Mouse (Mus musculus): Measurements from ENCODE around the gene AC124108.1. TPM values are rescaled to one million over a fixed set of nuclear protein-coding genes. Genes with fewer than 3 reads are reported as not detected.
A peak's percentile ranks its signal among the peaks of the same experiment; 100 is the strongest.

AC124108.1 gene
- polyA plus RNA-seq, 1 experiment from 2014 or later: 0.35 TPM

- Histone ChIP-seq H3K9ac (ENCODE audit: low read length) (no peak overlapping the region), H3K27ac (ENCODE audit: low read length) (no peak overlapping the region), H3K9me3 (replicated peaks; ENCODE audit: control insufficient read depth, low read length) (no peaks in the 10 kb centered on the region), H3K36me3 (ENCODE audit: control insufficient read depth, insufficient read depth, low read length) (no peaks in the 10 kb centered on the region), H3K4me2 (ENCODE audit: low read depth, low read length) (no peak overlapping the region), H3K4me3 (replicated peaks; ENCODE audit: low read length) (no peak overlapping the region), H3K4me1 (ENCODE audit: control insufficient read depth, insufficient read depth, low read length) (no peaks in the 10 kb centered on the region), H3K27me3 (ENCODE audit: control insufficient read depth, insufficient read depth, low read length) (peaks cover 63% of the 10 kb centered on the region)
- no peak for ATAC-seq (ENCODE audit: insufficient read depth, low FRiP score)
- WGBS: 27% methylated on average over 9 of the region's 9 CpGs
Observed at GRCm38 (mm10) chr1:132188442-132189066, 2.7 kb upstream of the AC124108.1 start.

GRCm38 (mm10) chr1:132189231-132189630, 2.0 kb upstream of the AC124108.1 start:
- ATAC-seq (ENCODE audit: insufficient read depth, low FRiP score): no peak
- no peak overlapping the region for H3K27ac ChIP-seq (ENCODE audit: low read length)
- H3K9ac ChIP-seq (ENCODE audit: low read length): no peak overlapping the region
- no peaks in the 10 kb centered on the region for H3K9me3 ChIP-seq (replicated peaks; ENCODE audit: control insufficient read depth, low read length)
- no peaks in the 10 kb centered on the region for H3K36me3 ChIP-seq (ENCODE audit: control insufficient read depth, insufficient read depth, low read length)
- H3K4me3 ChIP-seq (replicated peaks; ENCODE audit: low read length): no peak overlapping the region
- WGBS: 44% methylated on average over 4 of the region's 4 CpGs
- H3K4me1 ChIP-seq (ENCODE audit: control insufficient read depth, insufficient read depth, low read length): no peaks in the 10 kb centered on the region
- H3K4me2 ChIP-seq (ENCODE audit: low read depth, low read length): no peak overlapping the region
- H3K27me3 ChIP-seq (ENCODE audit: control insufficient read depth, insufficient read depth, low read length): peaks cover 69% of the 10 kb centered on the region

- Histone ChIP-seq H3K27ac (ENCODE audit: low read length) (no peak overlapping the region), H3K4me1 (ENCODE audit: control insufficient read depth, insufficient read depth, low read length) (no peaks in the 10 kb centered on the region; the same call in none of the 2 replicates), H3K4me3 (replicated peaks; ENCODE audit: low read length) (peak overlapping the region; percentile 60), H3K36me3 (ENCODE audit: control insufficient read depth, insufficient read depth, low read length) (no peaks in the 10 kb centered on the region), H3K9me3 (replicated peaks; ENCODE audit: control insufficient read depth, low read length) (no peaks in the 10 kb centered on the region), H3K9ac (ENCODE audit: low read length) (peak overlapping the region; percentile 55), H3K27me3 (ENCODE audit: control insufficient read depth, insufficient read depth, low read length) (peaks cover 70% of the 10 kb centered on the region), H3K4me2 (ENCODE audit: low read depth, low read length) (peak overlapping the region; percentile 87)
- peak; percentile 51; the same call in 1 of the 2 replicates for ATAC-seq (ENCODE audit: insufficient read depth, low FRiP score)
- under 1% methylated on average over 44 of the region's 50 CpGs for WGBS
Observed at GRCm38 (mm10) chr1:132190040-132190513, 1.2 kb upstream of the AC124108.1 start.

GRCm38 (mm10) chr1:132190621-132191092, 600 bp upstream of the AC124108.1 start:
- no peak for ATAC-seq (ENCODE audit: insufficient read depth, low FRiP score)

GRCm38 (mm10) chr1:132191786-132192680, 776 bp downstream of the AC124108.1 start:
- Histone ChIP-seq H3K36me3 (ENCODE audit: control insufficient read depth, insufficient read depth, low read length) (no peaks in the 10 kb centered on the region), H3K4me2 (ENCODE audit: low read depth, low read length) (peak overlapping the region; percentile 87), H3K9ac (ENCODE audit: low read length) (no peak overlapping the region), H3K9me3 (replicated peaks; ENCODE audit: control insufficient read depth, low read length) (no peaks in the 10 kb centered on the region), H3K4me3 (replicated peaks; ENCODE audit: low read length) (peak overlapping the region; percentile 60), H3K4me1 (ENCODE audit: control insufficient read depth, insufficient read depth, low read length) (peaks cover 14% of the 10 kb centered on the region), H3K27ac (ENCODE audit: low read length) (no peak overlapping the region), H3K27me3 (ENCODE audit: control insufficient read depth, insufficient read depth, low read length) (peaks cover 63% of the 10 kb centered on the region)
- 14% methylated on average over 16 of the region's 16 CpGs for WGBS
- no peak for ATAC-seq (ENCODE audit: insufficient read depth, low FRiP score)

More at GRCm38 (mm10) chr1:132190621-132191092, 600 bp upstream of the AC124108.1 start:
- Histone ChIP-seq H3K9me3 (replicated peaks; ENCODE audit: control insufficient read depth, low read length) (no peaks in the 10 kb centered on the region), H3K36me3 (ENCODE audit: control insufficient read depth, insufficient read depth, low read length) (no peaks in the 10 kb centered on the region), H3K27ac (ENCODE audit: low read length) (no peak overlapping the region), H3K4me3 (replicated peaks; ENCODE audit: low read length) (peak overlapping the region; percentile 60), H3K27me3 (ENCODE audit: control insufficient read depth, insufficient read depth, low read length) (peaks cover 70% of the 10 kb centered on the region), H3K9ac (ENCODE audit: low read length) (peak overlapping the region; percentile 55), H3K4me1 (ENCODE audit: control insufficient read depth, insufficient read depth, low read length) (peaks cover 5% of the 10 kb centered on the region), H3K4me2 (ENCODE audit: low read depth, low read length) (peak overlapping the region; percentile 87)
- WGBS: under 1% methylated on average over 62 of the region's 62 CpGs

- H3K4me1 ChIP-seq (ENCODE audit: control insufficient read depth, insufficient read depth, low read length): peaks cover 14% of the 10 kb centered on the region
- whole genome bisulfite sequencing: 78% methylated on average over 3 of the region's 3 CpGs
- H3K27ac ChIP-seq (ENCODE audit: low read length): no peak overlapping the region
- ATAC-seq (ENCODE audit: insufficient read depth, low FRiP score): no peak
- H3K9ac ChIP-seq (ENCODE audit: low read length): no peak overlapping the region
- peaks cover 55% of the 10 kb centered on the region for H3K27me3 ChIP-seq (ENCODE audit: control insufficient read depth, insufficient read depth, low read length)
- H3K4me2 ChIP-seq (ENCODE audit: low read depth, low read length): no peak overlapping the region
- no peak overlapping the region for H3K4me3 ChIP-seq (replicated peaks; ENCODE audit: low read length)
- no peaks in the 10 kb centered on the region for H3K36me3 ChIP-seq (ENCODE audit: control insufficient read depth, insufficient read depth, low read length)
- no peaks in the 10 kb centered on the region for H3K9me3 ChIP-seq (replicated peaks; ENCODE audit: control insufficient read depth, low read length)
Observed at GRCm38 (mm10) chr1:132193806-132194205, 2.5 kb downstream of the AC124108.1 start.

GRCm38 (mm10) chr1:132194624-132195023, 3.4 kb downstream of the AC124108.1 start:
- no peak overlapping the region for H3K9ac ChIP-seq (ENCODE audit: low read length)
- H3K27me3 ChIP-seq (ENCODE audit: control insufficient read depth, insufficient read depth, low read length): peaks cover 47% of the 10 kb centered on the region
- 33% methylated on average over 3 of the region's 3 CpGs for WGBS

GRCm38 (mm10) chr1:132195100-132195499, 3.8 kb downstream of the AC124108.1 start:
- Histone ChIP-seq H3K4me3 (replicated peaks; ENCODE audit: low read length) (no peak overlapping the region), H3K9me3 (replicated peaks; ENCODE audit: control insufficient read depth, low read length) (no peaks in the 10 kb centered on the region), H3K4me1 (ENCODE audit: control insufficient read depth, insufficient read depth, low read length) (peaks cover 17% of the 10 kb centered on the region), H3K9ac (ENCODE audit: low read length) (no peak overlapping the region; the same call in 1 of the 2 replicates), H3K36me3 (ENCODE audit: control insufficient read depth, insufficient read depth, low read length) (no peaks in the 10 kb centered on the region), H3K4me2 (ENCODE audit: low read depth, low read length) (no peak overlapping the region), H3K27ac (ENCODE audit: low read length) (peak overlapping the region; percentile 68; the same call in 1 of the 2 replicates), H3K27me3 (ENCODE audit: control insufficient read depth, insufficient read depth, low read length) (peaks cover 42% of the 10 kb centered on the region)
- 47% methylated on average over 9 of the region's 9 CpGs for WGBS
- no peak for ATAC-seq (ENCODE audit: insufficient read depth, low FRiP score)

More at GRCm38 (mm10) chr1:132194624-132195023, 3.4 kb downstream of the AC124108.1 start:
- Histone ChIP-seq H3K27ac (ENCODE audit: low read length) (no peak overlapping the region), H3K4me3 (replicated peaks; ENCODE audit: low read length) (no peak overlapping the region), H3K36me3 (ENCODE audit: control insufficient read depth, insufficient read depth, low read length) (no peaks in the 10 kb centered on the region), H3K4me2 (ENCODE audit: low read depth, low read length) (no peak overlapping the region), H3K4me1 (ENCODE audit: control insufficient read depth, insufficient read depth, low read length) (peaks cover 14% of the 10 kb centered on the region), H3K9me3 (replicated peaks; ENCODE audit: control insufficient read depth, low read length) (no peaks in the 10 kb centered on the region)
- ATAC-seq (ENCODE audit: insufficient read depth, low FRiP score): no peak

GRCm38 (mm10) chr1:132195681-132196080, 4.4 kb downstream of the AC124108.1 start:
- no peak overlapping the region for H3K4me3 ChIP-seq (replicated peaks; ENCODE audit: low read length)
- ATAC-seq (ENCODE audit: insufficient read depth, low FRiP score): no peak
- no peak overlapping the region for H3K9ac ChIP-seq (ENCODE audit: low read length)
- 46% methylated on average over 5 of the region's 5 CpGs for WGBS
- H3K27ac ChIP-seq (ENCODE audit: low read length): peak overlapping the region; percentile 68; the same call in 1 of the 2 replicates
- no peaks in the 10 kb centered on the region for H3K9me3 ChIP-seq (replicated peaks; ENCODE audit: control insufficient read depth, low read length)
- no peaks in the 10 kb centered on the region for H3K36me3 ChIP-seq (ENCODE audit: control insufficient read depth, insufficient read depth, low read length)
- peaks cover 37% of the 10 kb centered on the region for H3K27me3 ChIP-seq (ENCODE audit: control insufficient read depth, insufficient read depth, low read length)
- no peak overlapping the region for H3K4me2 ChIP-seq (ENCODE audit: low read depth, low read length)
- peaks cover 17% of the 10 kb centered on the region for H3K4me1 ChIP-seq (ENCODE audit: control insufficient read depth, insufficient read depth, low read length)

All from stomach, embryonic 16.5 days (tissue).